Mouse (Mus musculus) liver, embryonic 12.5 days (tissue): ENCODE measurements around the gene Hoxb4. TPM values are rescaled to one million over a fixed set of nuclear protein-coding genes. Genes with fewer than 3 reads are reported as not detected.

ENCODE experiments used
- ATAC-seq: fragments of 200-750 bp; cut with Nextera tagmentation; 2 replicates; pipeline ENCODE4 v1.8.0; 2017; ENCODE audit warnings: moderate number of reproducible peaks, mild to moderate bottlenecking, moderate library complexity
- H3K27ac ChIP-seq: fragments of 300-500 bp; sonication (generic); 2 replicates; pipeline ENCODE4 v1.5.1; 2016; ENCODE audit warnings: mild to moderate bottlenecking
- H3K27me3 ChIP-seq: fragments of 300-500 bp; sonication (generic); replicated peaks from 2 replicates; pipeline ENCODE4 v1.6.1; 2016; ENCODE audit warnings: mild to moderate bottlenecking, moderate library complexity
- H3K36me3 ChIP-seq: fragments of 300-500 bp; sonication (generic); 2 replicates; pipeline ENCODE4 v1.6.1; 2016; ENCODE audit warnings: mild to moderate bottlenecking, moderate library complexity
- H3K4me1 ChIP-seq: fragments of 300-500 bp; sonication (generic); 2 replicates; pipeline ENCODE4 v1.6.1; 2016
- H3K4me2 ChIP-seq: fragments of 300-500 bp; sonication (generic); 2 replicates; pipeline ENCODE4 v1.6.1; 2016; ENCODE audit warnings: mild to moderate bottlenecking, moderate library complexity
- H3K4me3 ChIP-seq: fragments of 300-500 bp; sonication (generic); 2 replicates; pipeline ENCODE4 v1.5.1; 2016; ENCODE audit warnings: mild to moderate bottlenecking, moderate library complexity
- H3K9ac ChIP-seq: fragments of 300-500 bp; sonication (generic); 2 replicates; pipeline ENCODE4 v1.6.1; 2016; ENCODE audit warnings: mild to moderate bottlenecking, moderate library complexity
- H3K9me3 ChIP-seq: fragments of 300-500 bp; sonication (generic); replicated peaks from 2 replicates; pipeline ENCODE4 v1.6.1; 2016; ENCODE audit warnings: mild to moderate bottlenecking, moderate library complexity
- WGBS: fragments of 180-500 bp; shearing (Covaris S2); methylation state at CpG from one replicate; pipeline ENCODE4 v1.1.7; 2016; ENCODE audit not compliant: insufficient replicate concordance; 5-methylcytosine and 5-hydroxymethylcytosine counted together
- polyA plus RNA-seq: library from polyadenylated mRNA; unstranded; fragments of >200 nt; fragmentation: Nextera tagmentation; extraction: Ambion mirVana; gene quantifications from 2 replicates; pipeline ENCODE4 v1.2.1, GENCODE M21; 2016

The Hoxb4 gene
- polyA plus RNA-seq, 1 experiment from 2014 or later = 0.62 TPM

DNA sequence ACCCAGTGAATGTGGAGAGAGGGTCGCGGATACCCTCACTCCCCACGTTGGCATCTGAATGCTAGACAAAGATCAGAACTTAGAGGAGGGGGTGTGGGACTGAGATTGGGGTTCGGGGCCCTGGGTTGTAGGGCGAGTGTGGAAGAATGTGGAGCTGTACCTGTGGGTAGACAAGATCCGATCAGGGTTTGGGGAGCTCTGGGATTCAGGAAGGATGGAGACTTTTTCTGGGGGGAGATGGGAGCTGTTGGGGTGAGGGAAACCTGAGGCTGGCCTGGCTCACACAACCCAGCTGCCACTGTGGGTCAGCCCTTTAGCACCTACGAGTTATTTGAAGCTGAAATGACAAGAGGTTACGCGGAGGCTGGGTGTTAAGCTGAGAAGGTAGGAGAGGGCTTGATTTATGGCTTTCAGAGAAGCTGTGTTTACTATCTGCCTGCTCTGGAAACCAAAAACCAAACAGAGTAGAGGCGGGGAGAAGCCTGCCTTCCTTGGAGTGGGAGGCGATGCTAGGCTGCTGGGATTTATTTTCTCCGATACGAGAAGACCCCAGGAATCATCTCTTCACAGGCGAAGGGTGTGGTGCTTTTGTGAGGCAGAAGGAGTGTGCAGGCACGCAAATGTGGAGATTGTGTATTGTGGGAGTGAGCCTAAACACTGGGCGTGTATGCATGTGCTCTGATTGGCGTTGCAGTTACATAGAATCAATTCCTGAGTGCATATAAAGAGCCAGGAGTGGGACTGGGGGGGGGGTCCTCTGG lies 15.4 kb downstream of the Hoxb4 start:
- H3K27me3 ChIP-seq = peaks cover 99% of the 10 kb centered on the region
- H3K36me3 ChIP-seq = no peaks in the 10 kb centered on the region
- H3K4me1 ChIP-seq = no peaks in the 10 kb centered on the region
- no peak for ATAC-seq
- H3K4me2 ChIP-seq = peak overlapping the region; percentile 47
- WGBS = 26% methylated on average over 17 of the region's 17 CpGs
- no peaks in the 10 kb centered on the region for H3K9me3 ChIP-seq
- H3K9ac ChIP-seq = peak overlapping the region; percentile 23; the same call in 1 of the 2 replicates
- H3K4me3 ChIP-seq = peak overlapping the region; percentile 32; the same call in 1 of the 2 replicates
- peak overlapping the region; percentile 58 for H3K27ac ChIP-seq

DNA sequence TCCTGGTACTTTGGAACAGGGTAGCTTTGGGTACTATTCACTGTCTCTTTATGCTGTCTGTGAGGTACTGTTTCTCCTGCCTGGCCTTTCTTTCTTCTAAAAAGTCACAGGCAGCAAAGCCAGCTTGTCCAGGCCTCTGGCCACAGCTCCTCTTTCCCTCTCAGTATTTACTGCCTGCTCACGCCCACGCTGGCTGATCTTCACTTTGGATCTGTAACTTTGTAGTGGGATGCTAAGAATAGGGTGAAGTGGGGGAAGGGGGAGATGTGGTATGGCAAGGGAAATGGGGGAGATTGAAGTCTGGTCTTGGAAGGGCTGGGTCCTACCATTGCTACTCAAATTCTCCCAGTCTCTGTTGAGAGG lies 15.9 kb downstream of the Hoxb4 start:
- Histone ChIP-seq H3K9ac (no peak overlapping the region), H3K4me2 (0 out of 2 replicates have a peak overlapping the region, but pooled peaks have one; percentile 47), H3K36me3 (no peaks in the 10 kb centered on the region), H3K4me3 (no peak overlapping the region), H3K27me3 (peaks cover 99% of the 10 kb centered on the region), H3K9me3 (no peaks in the 10 kb centered on the region), H3K4me1 (no peaks in the 10 kb centered on the region), H3K27ac (peak overlapping the region; percentile 10; the same call in 1 of the 2 replicates)
- ATAC-seq = no peak
- WGBS = 35% methylated on average over 2 of the region's 2 CpGs

DNA sequence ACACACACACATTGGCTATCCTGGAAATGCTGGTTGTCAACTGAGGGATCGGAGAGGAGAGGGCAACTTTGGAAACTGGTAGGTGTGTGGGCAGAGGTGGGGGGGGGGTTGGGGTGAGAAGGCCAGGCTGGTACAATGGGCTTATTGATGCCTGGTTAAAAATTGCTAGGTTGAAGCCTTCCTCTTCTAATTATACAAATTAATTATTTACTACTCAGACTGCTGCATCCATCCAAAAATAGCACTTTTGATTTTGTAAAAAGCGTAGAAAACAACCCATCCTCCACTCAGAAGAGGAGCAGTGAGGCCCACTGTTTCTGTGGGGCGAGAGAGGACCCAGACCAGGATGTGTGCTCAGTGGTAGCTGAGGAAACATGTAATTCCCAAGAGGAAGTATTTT lies 16.9 kb downstream of the Hoxb4 start:
- peaks cover 99% of the 10 kb centered on the region for H3K27me3 ChIP-seq
- H3K9me3 ChIP-seq = no peaks in the 10 kb centered on the region
- H3K27ac ChIP-seq = no peak overlapping the region
- H3K36me3 ChIP-seq = no peaks in the 10 kb centered on the region
- no peak overlapping the region for H3K9ac ChIP-seq
- H3K4me1 ChIP-seq = no peaks in the 10 kb centered on the region
- H3K4me3 ChIP-seq = no peak overlapping the region
- no peak overlapping the region for H3K4me2 ChIP-seq
- WGBS = 35% methylated on average over 2 of the region's 3 CpGs
- no peak for ATAC-seq

DNA sequence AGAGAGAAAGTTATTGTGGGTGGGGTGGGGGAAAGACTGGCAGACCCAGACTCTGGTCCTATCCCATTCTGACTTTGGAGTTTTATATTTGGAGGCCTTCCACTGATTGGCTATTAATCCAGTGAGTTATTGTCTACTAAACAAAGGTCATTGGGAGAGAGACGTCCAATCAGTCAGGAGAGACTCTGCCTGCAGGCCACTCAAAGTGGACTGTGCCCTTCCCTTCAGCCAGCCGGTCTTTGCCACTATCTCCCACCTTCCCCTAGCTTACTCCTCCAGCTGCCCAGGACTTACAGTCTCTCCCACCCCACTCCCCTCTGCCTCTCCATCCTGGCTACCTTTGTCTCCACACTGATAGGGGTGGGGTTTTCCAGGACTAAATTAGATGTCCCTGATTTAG lies 18.5 kb downstream of the Hoxb4 start:
- Histone ChIP-seq H3K27me3 (peaks cover 99% of the 10 kb centered on the region), H3K4me3 (no peak overlapping the region), H3K36me3 (no peaks in the 10 kb centered on the region), H3K4me2 (no peak overlapping the region), H3K9me3 (no peaks in the 10 kb centered on the region), H3K9ac (no peak overlapping the region), H3K27ac (no peak overlapping the region), H3K4me1 (no peaks in the 10 kb centered on the region)
- no peak for ATAC-seq
- 18% methylated on average over 2 of the region's 2 CpGs for WGBS

DNA sequence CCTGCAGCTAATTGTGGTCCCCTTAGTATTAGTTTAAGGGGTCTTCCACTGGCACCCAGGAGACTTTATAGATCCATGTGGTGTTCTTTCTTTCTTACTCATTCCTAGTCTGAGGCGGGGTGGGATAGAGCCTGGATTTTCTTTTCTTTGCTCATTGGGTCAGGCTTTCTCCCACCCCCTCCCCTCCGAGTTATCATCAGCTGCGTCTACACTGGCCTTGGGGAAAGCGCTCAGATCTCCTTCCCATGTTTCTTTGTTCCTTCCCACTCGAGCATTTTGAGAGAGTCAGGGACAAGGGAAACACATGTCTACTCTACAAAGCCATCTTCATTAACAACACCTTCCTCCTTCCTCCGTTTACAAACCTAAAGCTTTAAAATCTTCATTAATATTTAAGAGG lies 19.0 kb downstream of the Hoxb4 start:
- Histone ChIP-seq H3K27ac (no peak overlapping the region), H3K4me1 (peaks cover 4% of the 10 kb centered on the region; the same call in 1 of the 2 replicates)

DNA sequence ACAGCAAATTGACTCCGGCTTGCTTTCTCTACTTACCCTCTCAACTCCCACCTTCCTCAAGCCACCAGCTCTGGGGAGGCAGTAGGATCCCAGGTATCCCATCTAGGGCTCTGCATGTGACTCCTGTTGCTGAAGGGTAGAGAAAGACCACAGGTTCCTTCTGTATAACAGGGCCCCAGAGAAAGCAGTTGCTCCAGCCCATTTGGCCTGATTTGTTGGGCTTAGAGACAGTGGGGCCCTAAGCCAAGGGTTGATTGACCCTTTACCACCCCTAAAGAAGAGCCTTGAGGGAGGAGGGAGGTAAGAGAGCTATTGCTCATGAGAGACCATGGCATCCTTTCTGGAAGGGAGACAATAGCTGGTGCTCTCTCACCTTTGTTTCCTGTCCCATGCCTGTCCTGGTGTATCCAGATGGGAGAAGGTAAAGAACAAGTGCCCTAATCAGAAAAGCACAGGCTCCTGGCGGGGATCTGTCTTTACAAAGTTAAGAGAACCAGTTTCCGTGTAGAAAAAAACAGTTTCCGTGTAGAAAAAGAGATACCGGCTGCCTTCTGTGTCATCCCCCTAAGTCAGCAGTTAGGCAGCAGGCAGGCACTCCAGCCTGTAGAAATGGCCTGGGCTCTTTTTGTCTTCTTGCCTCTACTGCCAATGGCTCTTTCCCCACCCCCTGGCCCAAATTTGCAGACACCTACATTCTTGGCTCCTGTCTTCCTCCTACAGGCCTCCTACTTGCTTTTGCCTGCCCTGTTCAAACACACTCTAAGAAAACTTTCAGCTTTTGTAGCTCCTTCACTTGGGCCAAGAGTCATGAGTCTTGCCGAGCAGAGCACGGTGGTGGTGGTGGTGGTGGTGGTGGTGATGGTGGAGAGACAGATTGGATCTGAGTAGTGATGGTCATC lies 21.1 kb downstream of the Hoxb4 start:
- H3K4me2 ChIP-seq = no peak overlapping the region
- WGBS = 25% methylated on average over 7 of the region's 7 CpGs

More for the DNA sequence above, 19.0 kb downstream of the Hoxb4 start:
- Histone ChIP-seq H3K4me3 (no peak overlapping the region), H3K4me2 (no peak overlapping the region), H3K36me3 (no peaks in the 10 kb centered on the region), H3K27me3 (peaks cover 99% of the 10 kb centered on the region), H3K9me3 (no peaks in the 10 kb centered on the region), H3K9ac (no peak overlapping the region)
- no peak for ATAC-seq
- 29% methylated on average over 6 of the region's 6 CpGs for WGBS

DNA sequence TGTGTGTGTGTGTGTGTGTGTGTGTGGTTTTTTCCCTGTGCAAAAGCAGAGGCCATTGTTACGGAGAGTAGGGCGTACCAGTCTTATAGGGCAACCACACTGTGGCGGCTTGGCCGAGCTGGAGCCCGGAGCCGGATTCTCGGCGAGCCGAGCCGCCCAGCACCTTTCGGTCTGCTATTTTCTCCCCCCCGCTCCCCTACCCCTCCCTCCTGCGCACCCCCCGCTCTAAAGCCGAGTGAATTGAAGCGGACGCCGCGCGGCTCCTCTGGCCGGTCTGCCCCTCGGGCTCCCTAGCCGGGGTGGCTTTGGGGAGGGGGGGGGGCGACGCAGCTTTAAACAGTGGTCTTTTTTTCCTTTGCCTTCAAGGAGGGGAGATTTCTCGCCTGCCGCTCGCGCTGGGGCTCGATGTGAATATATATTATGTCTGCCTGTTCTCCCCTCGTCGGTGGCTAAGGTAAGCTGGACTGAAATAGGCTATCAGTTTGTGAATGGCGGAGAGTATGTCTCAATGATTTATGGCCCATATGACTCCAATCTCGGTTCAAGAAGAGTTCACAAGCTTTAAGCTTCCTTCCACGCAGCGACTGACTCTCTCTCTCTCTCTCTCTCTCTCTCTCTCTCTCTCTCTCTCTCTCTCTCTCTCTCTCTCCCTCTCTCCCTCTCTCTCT lies 22.8 kb downstream of the Hoxb4 start:
- WGBS = 2% methylated on average over 36 of the region's 36 CpGs
- Histone ChIP-seq H3K9ac (no peak overlapping the region), H3K36me3 (no peaks in the 10 kb centered on the region), H3K27me3 (peaks cover 100% of the 10 kb centered on the region), H3K4me3 (peak overlapping the region; percentile 25; the same call in 1 of the 2 replicates), H3K4me2 (peak overlapping the region; percentile 54), H3K4me1 (peaks cover 11% of the 10 kb centered on the region; the same call in 1 of the 2 replicates), H3K9me3 (no peaks in the 10 kb centered on the region), H3K27ac (peak overlapping the region; percentile 65)
- no peak for ATAC-seq

More for the DNA sequence above, 21.1 kb downstream of the Hoxb4 start:
- Histone ChIP-seq H3K9me3 (no peaks in the 10 kb centered on the region), H3K4me1 (peaks cover 4% of the 10 kb centered on the region; the same call in 1 of the 2 replicates), H3K4me3 (no peak overlapping the region), H3K36me3 (no peaks in the 10 kb centered on the region), H3K27me3 (peaks cover 99% of the 10 kb centered on the region), H3K27ac (no peak overlapping the region), H3K9ac (no peak overlapping the region)
- ATAC-seq = no peak

DNA sequence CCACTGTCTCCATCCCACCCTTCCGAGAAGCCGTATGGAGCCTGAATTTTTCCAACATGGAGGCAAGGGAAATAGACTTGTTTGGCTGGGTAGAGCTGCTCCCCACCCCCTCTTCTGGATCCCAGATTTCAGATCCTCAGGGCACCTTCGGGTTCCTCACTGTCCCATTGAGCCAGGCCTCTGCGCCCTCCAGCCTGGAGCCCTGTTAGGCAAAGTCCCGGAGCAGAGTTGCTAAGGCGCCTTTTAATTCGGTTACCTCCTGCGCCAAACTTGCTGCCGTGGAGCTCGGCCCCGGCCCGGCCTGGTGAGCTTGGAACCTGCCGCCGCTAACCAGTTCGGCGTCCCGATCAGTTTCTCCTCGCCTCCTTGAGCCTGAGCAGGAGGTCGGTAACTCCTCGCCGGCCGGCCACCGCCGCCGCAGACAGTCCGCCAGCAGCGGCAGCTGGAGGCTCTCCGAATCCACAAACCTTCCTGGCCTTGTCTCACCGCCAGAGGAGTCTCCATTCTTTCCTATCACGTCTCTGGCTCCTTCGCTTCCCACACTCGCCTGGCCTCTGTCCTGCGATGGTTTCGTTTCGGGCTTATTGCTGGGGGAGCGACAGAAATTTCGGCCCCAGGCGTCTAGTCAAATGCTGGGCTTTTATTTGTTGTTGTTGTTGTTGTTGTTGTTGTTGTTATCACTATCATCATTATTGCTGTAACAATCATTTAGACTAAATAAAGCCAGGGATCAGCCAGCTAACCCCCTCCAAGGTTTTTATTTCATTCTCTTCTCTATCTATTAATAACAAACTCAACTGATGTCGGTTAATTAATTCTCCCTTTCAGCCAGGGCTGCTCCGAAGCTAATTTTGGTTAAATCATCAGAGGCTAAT lies 23.9 kb downstream of the Hoxb4 start:
- Histone ChIP-seq H3K36me3 (no peaks in the 10 kb centered on the region), H3K4me1 (peaks cover 17% of the 10 kb centered on the region; the same call in 1 of the 2 replicates), H3K4me3 (peak overlapping the region; percentile 32), H3K9me3 (no peaks in the 10 kb centered on the region), H3K27me3 (peaks cover 100% of the 10 kb centered on the region), H3K27ac (peak overlapping the region; percentile 65), H3K4me2 (peak overlapping the region; percentile 54), H3K9ac (peak overlapping the region; percentile 41)
- no peak for ATAC-seq
- 4% methylated on average over 40 of the region's 40 CpGs for WGBS

DNA sequence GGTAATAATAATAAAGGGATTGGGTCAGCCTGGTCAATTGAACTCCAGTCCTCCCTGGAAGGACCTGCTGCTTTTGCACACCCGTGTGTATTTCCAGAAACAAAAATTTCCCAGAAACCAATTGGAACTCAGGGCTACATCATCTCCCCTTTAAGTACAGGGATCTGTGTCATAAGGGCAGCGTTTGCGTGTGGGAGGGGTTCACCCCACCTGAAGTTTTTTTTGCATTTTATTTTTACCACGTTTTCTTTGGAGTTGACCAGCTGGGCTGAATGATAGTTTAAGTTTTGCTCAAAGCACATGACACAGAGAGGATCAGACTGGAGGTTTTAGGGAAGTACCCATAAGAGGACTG lies 24.5 kb downstream of the Hoxb4 start:
- 4% methylated on average over 4 of the region's 4 CpGs for WGBS
- Histone ChIP-seq H3K27me3 (peaks cover 98% of the 10 kb centered on the region), H3K4me1 (peaks cover 17% of the 10 kb centered on the region; the same call in 1 of the 2 replicates)

DNA sequence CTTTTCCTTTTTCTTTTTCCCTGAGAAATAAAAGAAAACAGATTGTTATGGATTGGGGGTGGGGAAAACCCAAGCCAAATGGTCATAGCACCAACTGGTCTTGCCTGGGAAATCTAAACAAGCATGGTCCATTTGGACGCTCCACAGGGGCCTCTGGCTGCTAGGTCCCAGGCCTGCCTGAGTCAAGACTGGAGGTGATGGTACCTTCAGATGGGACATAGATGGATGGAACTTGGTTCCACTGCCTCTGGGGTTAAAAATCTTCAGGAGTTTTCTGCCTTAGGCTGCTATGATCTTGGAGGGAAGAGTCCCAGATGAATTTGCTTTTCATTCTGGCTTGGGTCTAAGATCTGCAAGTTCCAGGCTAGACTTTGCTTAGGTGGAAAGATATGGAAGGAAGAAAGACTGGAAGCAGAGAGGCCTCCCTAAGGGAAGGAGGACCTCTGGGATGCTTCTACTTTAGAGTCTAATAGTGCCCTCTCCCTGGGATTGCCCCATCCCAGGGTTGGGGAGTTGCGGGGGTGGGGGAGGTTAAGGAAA lies 25.2 kb downstream of the Hoxb4 start:
- H3K36me3 ChIP-seq = no peaks in the 10 kb centered on the region
- H3K27ac ChIP-seq = no peak overlapping the region
- H3K4me2 ChIP-seq = no peak overlapping the region
- no peaks in the 10 kb centered on the region for H3K9me3 ChIP-seq
- 42% methylated on average over 2 of the region's 2 CpGs for WGBS
- peaks cover 97% of the 10 kb centered on the region for H3K27me3 ChIP-seq
- no peak overlapping the region for H3K9ac ChIP-seq
- H3K4me3 ChIP-seq = no peak overlapping the region
- no peak for ATAC-seq
- H3K4me1 ChIP-seq = peaks cover 23% of the 10 kb centered on the region

More for the DNA sequence above, 24.5 kb downstream of the Hoxb4 start:
- ATAC-seq = no peak
- Histone ChIP-seq H3K9ac (no peak overlapping the region), H3K4me2 (peak overlapping the region; percentile 54; the same call in 1 of the 2 replicates), H3K9me3 (no peaks in the 10 kb centered on the region), H3K36me3 (no peaks in the 10 kb centered on the region), H3K4me3 (no peak overlapping the region), H3K27ac (no peak overlapping the region)
